Mouse (Mus musculus) kidney, adult 9 months (tissue): ENCODE data around the gene Gm13539.

Source experiments
- DNase-seq: peaks from one replicate; pipeline ENCODE4 v3.0.0; 2022

The Gm13539 gene

GRCm38 (mm10) chr2:25828344-25828947, 46.4 kb downstream of the Gm13539 start:
- DNase-seq, result no peak

- no peak for DNase-seq
Observed at GRCm38 (mm10) chr2:25830786-25831185, 48.7 kb downstream of the Gm13539 start.

GRCm38 (mm10) chr2:25836291-25836690, 54.2 kb downstream of the Gm13539 start:
- peak; percentile 75 for DNase-seq
